Mouse (Mus musculus) forebrain, embryonic 15.5 days (tissue): Measurements from ENCODE around the gene Fes. TPM values are rescaled to one million over a fixed set of nuclear protein-coding genes. Genes with fewer than 3 reads are reported as not detected.
A peak's percentile ranks its signal among the peaks of the same experiment; 100 is the strongest.

Source experiments
- ATAC-seq: fragments of 200-750 bp; cut with Nextera tagmentation; replicated peaks from 2 replicates; pipeline ENCODE4 v1.8.0; 2017; ENCODE audit warnings: mild to moderate bottlenecking, moderate TSS enrichment, moderate library complexity
- H3K27ac ChIP-seq: fragments of 300-500 bp; sonication (generic); replicated peaks from 2 replicates; pipeline ENCODE4 v1.5.1; 2015; ENCODE audit warnings: mild to moderate bottlenecking, inconsistent platforms
- H3K27me3 ChIP-seq: fragments of 300-500 bp; sonication (generic); 2 replicates; pipeline ENCODE4 v1.6.1; 2015; ENCODE audit warnings: inconsistent platforms
- H3K36me3 ChIP-seq: fragments of 300-500 bp; sonication (generic); 2 replicates; pipeline ENCODE4 v1.6.1; 2015; ENCODE audit warnings: mild to moderate bottlenecking, inconsistent platforms
- H3K4me1 ChIP-seq: fragments of 300-500 bp; sonication (generic); 2 replicates; pipeline ENCODE4 v1.6.1; 2015; ENCODE audit warnings: inconsistent platforms
- H3K4me2 ChIP-seq: fragments of 300-500 bp; sonication (generic); replicated peaks from 2 replicates; pipeline ENCODE4 v1.6.1; 2015; ENCODE audit warnings: mild to moderate bottlenecking, inconsistent platforms
- H3K4me3 ChIP-seq: fragments of 300-500 bp; sonication (generic); 2 replicates; pipeline ENCODE4 v1.5.1; 2015; ENCODE audit warnings: mild to moderate bottlenecking, inconsistent platforms
- H3K9ac ChIP-seq: fragments of 300-500 bp; sonication (generic); replicated peaks from 2 replicates; pipeline ENCODE4 v1.6.1; 2015; ENCODE audit warnings: mild to moderate bottlenecking, inconsistent platforms
- H3K9me3 ChIP-seq: fragments of 300-500 bp; sonication (generic); 2 replicates; pipeline ENCODE4 v1.6.1; 2016; ENCODE audit warnings: inconsistent platforms
- WGBS: fragments of 180-500 bp; shearing (Covaris S2); methylation state at CpG from one replicate; pipeline ENCODE4 v1.1.7; 2015; ENCODE audit warnings: mixed read lengths; 5-methylcytosine and 5-hydroxymethylcytosine counted together
- polyA plus RNA-seq: library from polyadenylated mRNA; unstranded; fragments of >200 nt; fragmentation: Nextera tagmentation; extraction: Ambion mirVana; gene quantifications from 2 replicates; pipeline ENCODE4 v1.2.1, GENCODE M21; 2015

The Fes gene
- polyA plus RNA-seq, 1 experiment from 2014 or later: 2.6 TPM

DNA sequence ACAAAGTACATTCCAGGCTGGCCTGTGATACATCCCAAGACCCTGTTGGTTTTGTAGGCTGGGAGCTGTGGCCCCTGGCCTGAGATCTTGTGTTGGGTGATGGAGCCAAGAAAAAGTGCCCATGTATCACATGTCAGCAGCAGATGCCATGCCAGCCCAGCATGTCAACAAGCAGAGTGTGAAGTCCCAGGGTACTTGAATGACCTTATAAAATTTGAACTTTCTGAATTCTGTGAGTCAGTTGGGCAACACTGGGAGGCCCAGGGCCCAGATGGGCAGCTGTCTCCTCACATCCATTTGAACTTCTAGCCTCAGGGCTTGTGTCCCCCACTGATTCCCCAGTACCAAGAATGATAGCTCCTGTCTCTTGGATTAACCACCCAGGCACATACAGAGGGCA is 29.9 kb upstream of the Fes start:
- Histone ChIP-seq H3K36me3 (no peaks in the 10 kb centered on the region), H3K9me3 (no peaks in the 10 kb centered on the region), H3K27me3 (no peaks in the 10 kb centered on the region), H3K4me2 (no peak overlapping the region), H3K4me3 (no peak overlapping the region), H3K27ac (no peak overlapping the region), H3K9ac (no peak overlapping the region), H3K4me1 (0 out of 2 replicates have a peak, but pooled peaks cover under 1% of the 10 kb centered on the region)
- ATAC-seq: no peak

DNA sequence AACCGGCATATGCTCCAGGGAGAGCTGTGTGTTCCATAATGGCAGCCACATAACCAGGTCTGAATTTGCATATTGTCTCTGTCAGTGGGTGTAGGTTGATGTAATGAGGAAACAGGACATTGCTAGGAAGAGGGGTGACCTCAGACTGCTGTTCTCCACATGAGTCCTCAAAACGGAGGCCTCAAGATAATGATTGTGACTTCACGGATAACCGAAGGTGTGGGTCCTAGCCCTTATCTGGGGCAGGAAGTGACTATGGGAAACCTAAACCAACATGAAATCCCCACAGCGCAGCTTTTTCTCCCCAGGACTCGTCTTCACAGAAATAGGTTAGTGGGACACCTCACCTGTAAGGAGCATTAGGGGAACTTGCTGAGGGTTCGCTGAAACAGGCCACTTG is 29.2 kb upstream of the Fes start:
- Histone ChIP-seq H3K27ac (no peak overlapping the region), H3K36me3 (no peaks in the 10 kb centered on the region), H3K4me3 (no peak overlapping the region), H3K4me2 (no peak overlapping the region), H3K27me3 (no peaks in the 10 kb centered on the region), H3K9me3 (no peaks in the 10 kb centered on the region), H3K9ac (no peak overlapping the region), H3K4me1 (no peaks in the 10 kb centered on the region)
- no peak for ATAC-seq
- WGBS: 90% methylated on average over 7 of the region's 7 CpGs

DNA sequence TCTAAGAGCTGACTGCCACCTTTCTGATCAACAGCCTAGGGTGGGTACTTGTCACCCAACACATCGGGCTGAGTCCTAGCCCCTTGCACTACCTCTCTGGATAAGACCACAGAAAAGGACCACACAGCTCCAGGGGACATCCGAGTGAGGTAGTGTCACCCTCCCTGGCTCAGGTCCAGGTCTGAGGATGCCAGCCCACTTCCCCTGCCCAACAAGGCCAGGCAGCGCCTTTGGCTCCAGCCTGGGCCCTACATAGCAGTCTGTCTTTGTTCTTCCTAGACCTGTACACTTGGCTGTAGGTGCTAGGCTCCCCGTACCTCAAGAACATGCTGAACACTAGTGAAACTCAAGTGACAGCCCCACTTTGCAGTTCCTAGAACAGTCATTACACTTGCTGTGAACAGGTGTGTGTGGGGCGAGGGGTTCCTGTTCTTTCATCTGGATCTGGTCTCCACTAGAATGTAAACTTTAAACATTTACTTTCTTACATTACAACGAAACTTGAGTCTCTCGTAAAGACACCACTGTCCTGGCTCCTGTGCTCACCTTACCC is 26.6 kb upstream of the Fes start:
- H3K36me3 ChIP-seq: no peaks in the 10 kb centered on the region
- no peak overlapping the region for H3K27ac ChIP-seq
- H3K9me3 ChIP-seq: no peaks in the 10 kb centered on the region
- no peaks in the 10 kb centered on the region for H3K27me3 ChIP-seq
- 79% methylated on average over 7 of the region's 7 CpGs for WGBS
- no peak for ATAC-seq
- no peak overlapping the region for H3K9ac ChIP-seq
- H3K4me3 ChIP-seq: no peak overlapping the region
- no peak overlapping the region for H3K4me2 ChIP-seq
- no peaks in the 10 kb centered on the region for H3K4me1 ChIP-seq

DNA sequence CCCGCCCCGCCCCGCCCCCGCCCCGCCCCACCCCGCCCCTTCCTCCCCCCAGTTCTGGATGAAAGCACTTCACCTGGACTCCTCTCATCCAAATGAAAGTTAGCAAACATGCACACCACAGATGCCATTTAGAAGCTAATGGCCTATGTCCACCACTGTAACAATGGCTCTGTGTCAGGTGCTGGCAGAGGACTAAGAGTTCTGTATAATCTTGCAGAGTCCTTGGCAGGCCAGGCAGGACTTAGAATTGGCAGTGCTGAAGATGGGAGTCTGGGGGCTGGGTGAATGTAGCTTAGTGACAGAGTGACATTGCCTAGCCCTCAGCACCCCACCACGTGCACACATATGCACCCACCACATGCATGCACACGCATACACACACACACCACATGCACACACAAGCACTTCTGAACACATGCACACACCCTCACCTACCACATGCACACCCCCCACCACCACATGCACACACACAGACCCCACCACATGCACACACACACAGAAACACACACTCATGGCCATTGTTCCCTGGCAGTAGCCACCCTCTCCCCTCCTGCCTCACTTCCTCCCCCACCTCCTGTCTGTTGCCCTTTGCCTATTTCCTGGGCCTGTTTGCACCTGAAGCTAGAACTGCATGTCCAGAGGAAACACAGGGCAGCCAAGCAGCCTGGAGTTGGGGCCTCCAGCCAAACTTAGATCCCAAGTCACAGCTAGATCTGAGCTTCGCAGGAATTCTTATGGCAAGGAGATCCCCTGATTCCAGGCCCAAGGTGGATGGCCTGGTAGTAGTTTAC is 26.0 kb upstream of the Fes start:
- Histone ChIP-seq H3K9me3 (no peaks in the 10 kb centered on the region), H3K4me2 (no peak overlapping the region), H3K9ac (no peak overlapping the region), H3K27me3 (no peaks in the 10 kb centered on the region), H3K36me3 (no peaks in the 10 kb centered on the region), H3K4me3 (no peak overlapping the region), H3K27ac (no peak overlapping the region), H3K4me1 (no peaks in the 10 kb centered on the region)
- 75% methylated on average over 9 of the region's 9 CpGs for WGBS
- ATAC-seq: no peak

DNA sequence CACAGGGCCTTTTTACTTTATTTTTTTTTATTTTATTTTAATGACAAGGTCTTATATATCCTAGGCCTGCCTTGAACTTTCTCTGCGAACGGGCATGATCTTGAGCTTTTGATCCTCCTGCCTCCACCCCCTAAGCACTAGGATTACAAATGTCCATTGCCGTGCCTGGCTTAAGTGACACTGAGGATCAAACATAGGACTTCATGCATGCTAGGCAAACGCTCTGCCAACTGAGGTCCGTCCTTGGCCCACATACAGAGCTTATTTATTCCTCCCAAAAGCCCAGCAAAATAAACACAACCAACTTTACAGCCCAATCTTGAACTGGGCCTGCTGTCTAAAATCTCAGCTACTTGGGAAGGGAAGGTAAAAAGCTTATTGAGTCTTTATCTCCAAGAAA is 25.0 kb upstream of the Fes start:
- no peak overlapping the region for H3K4me3 ChIP-seq
- 63% methylated on average over 5 of the region's 5 CpGs for WGBS
- no peaks in the 10 kb centered on the region for H3K27me3 ChIP-seq
- H3K9me3 ChIP-seq: no peaks in the 10 kb centered on the region
- no peak for ATAC-seq
- no peak overlapping the region for H3K27ac ChIP-seq
- no peak overlapping the region for H3K4me2 ChIP-seq
- H3K36me3 ChIP-seq: no peaks in the 10 kb centered on the region
- no peaks in the 10 kb centered on the region for H3K4me1 ChIP-seq
- no peak overlapping the region for H3K9ac ChIP-seq

DNA sequence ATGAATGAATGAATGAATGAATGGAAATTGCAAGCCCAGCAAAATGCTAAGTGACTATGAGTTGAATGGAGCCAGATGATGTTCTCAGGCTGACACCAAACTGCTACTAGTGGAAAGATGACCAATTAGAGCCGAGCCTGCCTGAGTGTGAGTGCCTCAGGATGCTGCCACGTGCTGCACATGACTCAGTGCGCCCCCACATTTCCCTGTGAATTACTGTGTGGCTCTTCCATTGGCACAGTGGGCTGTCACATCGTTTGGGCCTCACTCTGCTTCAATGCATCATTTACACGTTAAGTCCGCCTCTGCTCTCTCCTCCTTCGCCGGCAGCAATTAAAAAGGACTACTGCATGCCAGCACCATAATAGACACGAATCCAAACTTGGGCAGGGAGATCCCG is 24.5 kb upstream of the Fes start:
- H3K4me3 ChIP-seq: no peak overlapping the region
- H3K27ac ChIP-seq: no peak overlapping the region
- H3K9me3 ChIP-seq: no peaks in the 10 kb centered on the region
- H3K36me3 ChIP-seq: no peaks in the 10 kb centered on the region
- WGBS: 41% methylated on average over 10 of the region's 10 CpGs
- no peaks in the 10 kb centered on the region for H3K4me1 ChIP-seq
- no peak for ATAC-seq
- H3K27me3 ChIP-seq: no peaks in the 10 kb centered on the region
- no peak overlapping the region for H3K4me2 ChIP-seq
- no peak overlapping the region for H3K9ac ChIP-seq

DNA sequence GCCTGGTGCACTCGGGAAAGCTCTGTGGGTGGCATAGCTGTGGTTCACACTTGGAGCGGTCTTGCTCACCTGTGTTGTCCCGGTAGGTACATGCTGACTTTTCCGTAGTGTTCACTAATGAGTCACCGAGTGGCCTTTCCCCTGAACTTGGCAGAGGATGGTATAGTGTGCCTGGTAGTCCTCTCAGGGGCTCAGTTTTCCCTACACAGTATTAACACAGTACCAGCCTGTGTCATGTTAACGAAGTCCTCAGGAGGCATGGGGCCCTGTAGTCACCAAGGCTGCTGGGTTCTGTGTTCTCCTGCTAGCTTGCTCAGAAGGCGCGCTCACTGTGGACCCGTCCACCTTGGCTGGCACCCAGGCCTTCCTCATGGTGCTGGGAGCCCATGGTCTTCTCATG is 22.6 kb upstream of the Fes start:
- H3K27me3 ChIP-seq: no peaks in the 10 kb centered on the region
- H3K9ac ChIP-seq: no peak overlapping the region
- H3K36me3 ChIP-seq: no peaks in the 10 kb centered on the region
- ATAC-seq: no peak
- H3K27ac ChIP-seq: no peak overlapping the region
- no peak overlapping the region for H3K4me3 ChIP-seq
- H3K4me2 ChIP-seq: no peak overlapping the region
- H3K4me1 ChIP-seq: no peaks in the 10 kb centered on the region
- WGBS: 78% methylated on average over 9 of the region's 9 CpGs
- H3K9me3 ChIP-seq: no peaks in the 10 kb centered on the region

DNA sequence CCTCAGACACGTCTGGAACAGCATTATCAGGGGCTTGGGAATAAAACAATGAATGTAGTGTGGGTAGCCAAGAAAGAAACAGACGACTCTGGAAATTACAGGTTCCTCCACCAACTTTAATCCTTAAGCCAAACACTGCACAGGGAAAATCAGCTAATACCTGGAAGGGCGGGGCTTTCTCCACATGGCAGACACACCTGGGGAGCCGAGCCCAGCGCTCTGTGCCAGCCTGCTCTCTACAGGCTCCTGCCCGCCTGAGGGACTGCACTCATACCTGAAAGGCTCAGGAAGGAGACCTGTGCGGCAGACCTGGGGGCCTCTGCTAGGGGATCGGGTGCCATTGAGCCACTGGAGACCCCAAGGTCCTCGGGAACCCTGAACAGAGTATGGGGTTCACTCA is 20.0 kb upstream of the Fes start:
- H3K9ac ChIP-seq: no peak overlapping the region
- no peaks in the 10 kb centered on the region for H3K36me3 ChIP-seq
- H3K4me2 ChIP-seq: no peak overlapping the region
- H3K4me3 ChIP-seq: no peak overlapping the region
- no peak for ATAC-seq
- peaks cover 14% of the 10 kb centered on the region for H3K4me1 ChIP-seq
- no peaks in the 10 kb centered on the region for H3K27me3 ChIP-seq
- no peak overlapping the region for H3K27ac ChIP-seq
- WGBS: 79% methylated on average over 9 of the region's 9 CpGs
- H3K9me3 ChIP-seq: no peaks in the 10 kb centered on the region

DNA sequence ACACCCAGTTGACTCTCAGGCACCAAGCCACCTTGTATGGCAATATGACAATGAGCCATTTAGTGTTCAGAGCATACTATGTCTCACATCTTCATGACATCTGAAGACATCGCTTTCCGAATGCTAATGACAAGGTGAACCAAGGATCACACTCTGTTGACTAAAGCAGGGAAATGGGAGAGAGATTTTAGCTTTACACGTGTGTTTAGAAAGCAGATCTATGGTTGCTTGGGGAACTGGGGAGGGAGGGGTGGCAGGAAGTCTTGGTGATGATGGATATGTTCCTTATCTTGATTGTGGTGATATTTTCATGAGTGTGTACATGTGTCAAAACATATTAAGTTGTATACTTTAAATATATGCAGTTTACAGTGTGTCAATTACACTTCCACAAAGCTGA is 18.4 kb upstream of the Fes start:
- no peak overlapping the region for H3K4me2 ChIP-seq
- WGBS: 93% methylated on average over 3 of the region's 3 CpGs
- no peak for ATAC-seq
- H3K4me1 ChIP-seq: peaks cover 22% of the 10 kb centered on the region
- no peaks in the 10 kb centered on the region for H3K9me3 ChIP-seq
- H3K9ac ChIP-seq: no peak overlapping the region
- H3K4me3 ChIP-seq: no peak overlapping the region
- H3K27me3 ChIP-seq: no peaks in the 10 kb centered on the region
- H3K36me3 ChIP-seq: no peaks in the 10 kb centered on the region
- no peak overlapping the region for H3K27ac ChIP-seq

DNA sequence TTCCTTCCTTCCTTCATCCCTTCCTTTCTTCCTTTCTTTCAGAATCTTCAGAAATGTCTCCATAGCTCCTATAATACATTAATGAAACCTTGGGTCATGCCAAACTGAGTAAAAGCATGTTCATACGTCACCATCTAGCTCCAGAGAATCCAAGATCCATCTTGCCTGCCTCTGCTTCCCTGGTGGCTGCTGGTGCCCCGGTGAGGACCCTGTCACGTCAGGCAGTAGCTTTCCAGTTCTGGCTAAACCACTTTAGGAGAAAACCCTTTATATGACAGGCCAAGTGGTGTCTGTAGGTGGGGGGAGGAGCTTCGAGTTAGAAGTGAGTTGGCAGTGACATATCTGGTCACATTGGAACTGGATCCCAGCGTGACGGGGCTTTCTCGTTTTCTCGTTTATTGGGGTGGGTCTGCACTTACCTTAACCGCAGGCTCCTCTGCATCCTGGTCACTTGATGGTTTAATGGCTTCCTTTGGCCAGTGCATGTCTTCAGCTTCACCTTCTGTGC is 17.5 kb upstream of the Fes start, which contains the start of gene Furin:
Gene Furin, minus strand, starts transcription at position 249 of the 508 bp plus-strand sequence.
- H3K9ac ChIP-seq: no peak within 1 kb of the TSS
- ATAC-seq: no peak
- no peak within 1 kb of the TSS for H3K4me3 ChIP-seq
- peaks cover 31% of the 10 kb centered on the region for H3K4me1 ChIP-seq
- no peak within 1 kb of the TSS for H3K4me2 ChIP-seq
- no peaks in the 10 kb centered on the region for H3K36me3 ChIP-seq
- 82% methylated on average over 9 of the region's 9 CpGs for WGBS
- no peaks in the 10 kb centered on the region for H3K9me3 ChIP-seq
- H3K27me3 ChIP-seq: no peaks in the 10 kb centered on the region
- H3K27ac ChIP-seq: 0 out of 2 replicates have a peak within 1 kb of the TSS, but pooled peaks have one; percentile 78

DNA sequence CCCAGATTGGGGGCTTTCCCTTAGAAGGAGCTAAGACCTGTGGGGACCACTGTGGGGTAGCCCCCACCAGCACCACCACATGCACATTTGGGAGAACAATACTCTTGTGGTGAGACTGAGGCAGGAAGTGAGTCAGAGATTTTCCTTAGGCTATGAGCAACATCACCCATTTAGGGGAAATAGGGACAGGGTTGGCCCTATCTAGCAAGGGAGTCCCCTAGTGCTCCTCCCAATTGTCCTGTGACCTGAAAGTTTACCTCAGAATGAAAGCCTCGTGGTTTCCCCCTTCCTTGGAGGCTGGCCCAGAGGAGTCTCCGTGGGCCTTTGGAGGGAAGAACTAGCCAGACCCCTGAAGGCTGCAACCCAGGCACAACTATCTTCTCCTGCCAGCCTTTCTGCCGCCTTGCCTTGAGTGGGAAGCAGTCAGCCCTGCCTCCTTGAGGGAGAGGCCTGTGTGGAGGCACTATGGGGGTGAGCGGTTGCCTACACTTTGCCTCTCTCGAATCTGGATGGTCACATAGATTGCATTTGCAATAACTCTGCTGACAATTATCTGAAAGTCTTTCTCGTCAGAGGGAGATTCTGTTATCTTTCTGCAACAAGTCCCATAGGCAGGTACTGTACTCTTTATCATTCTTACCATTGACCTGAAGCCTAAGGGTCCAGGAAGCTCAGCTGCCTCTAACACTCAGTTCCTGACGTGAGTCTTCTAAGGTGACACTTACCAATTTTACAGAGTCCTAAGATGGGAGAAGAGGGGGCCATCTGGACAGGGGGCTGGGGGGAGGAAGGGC is 16.6 kb upstream of the Fes start:
- Histone ChIP-seq H3K4me1 (peaks cover 40% of the 10 kb centered on the region), H3K27me3 (no peaks in the 10 kb centered on the region), H3K4me3 (no peak overlapping the region), H3K27ac (0 out of 2 replicates have a peak overlapping the region, but pooled peaks have one; percentile 78), H3K9me3 (no peaks in the 10 kb centered on the region), H3K36me3 (no peaks in the 10 kb centered on the region), H3K9ac (no peak overlapping the region), H3K4me2 (no peak overlapping the region)
- ATAC-seq: no peak
- WGBS: 63% methylated on average over 7 of the region's 7 CpGs

DNA sequence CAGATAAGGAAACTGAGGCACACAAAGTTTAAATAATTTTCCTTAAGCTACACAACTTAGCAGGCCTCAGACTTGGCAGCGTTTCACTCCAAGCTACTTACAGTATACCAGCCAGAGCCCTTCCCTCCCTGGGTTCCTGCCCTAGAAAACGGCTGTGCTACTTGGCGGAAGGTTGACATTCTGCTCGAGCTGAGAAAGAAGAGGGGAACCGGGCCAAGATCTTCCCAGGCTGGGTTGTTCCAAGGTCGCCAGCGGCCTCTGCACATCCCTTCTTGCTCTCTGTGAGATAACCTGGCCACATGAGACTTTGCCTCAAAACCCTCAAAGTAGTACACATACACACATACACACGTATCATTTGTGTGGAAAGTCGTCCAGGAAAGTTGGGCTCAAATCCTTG is 15.8 kb upstream of the Fes start:
- Histone ChIP-seq H3K27me3 (no peaks in the 10 kb centered on the region), H3K4me2 (no peak overlapping the region), H3K9me3 (no peaks in the 10 kb centered on the region), H3K4me3 (no peak overlapping the region), H3K27ac (peak overlapping the region; percentile 78; the same call in 1 of the 2 replicates), H3K4me1 (peaks cover 44% of the 10 kb centered on the region), H3K36me3 (no peaks in the 10 kb centered on the region), H3K9ac (no peak overlapping the region)
- peak; percentile 33; the same call in 1 of the 2 replicates for ATAC-seq
- WGBS: 34% methylated on average over 9 of the region's 9 CpGs
